ENCODE assay signal across 9 mouse cellular contexts in genomic region chr19:47259581-47259980, GRCm38 (mm10).
DNase-seq lines count a peak whose midpoint lies in the region; ATAC-seq and TF ChIP-seq lines count a peak whose summit lies in the region.
"Had no signal": no experiment of that assay in that cellular context is flagged by ENCODE, and none has a peak within 500 bp of the region (broad histone marks: within the 10 kb centered on the region; RNA-seq: fewer than 3 reads in every experiment).

No protein-coding gene starts in this region.

- TF ChIP-seq POLR2A in cerebellum, adult 2 months (IDR thresholded peaks at IDR 0.05; ENCODE audit: borderline replicate concordance, insufficient read depth, low read length) = no peak
- no peak for TF ChIP-seq POLR2A in MEL (IDR thresholded peaks at IDR 0.05; ENCODE audit: control insufficient read depth in 1 of 2, insufficient read depth in 1 of 2, low read depth in 1 of 2, low read length in 2 of 2, poor library complexity in 1 of 2)
- TF ChIP-seq POLR2A in embryonic fibroblast, embryonic 13.5 days (IDR thresholded peaks at IDR 0.05; ENCODE audit: low read depth, low read length) = no peak

- H3K4me2 ChIP-seq in kidney, embryonic 16.5 days (replicated peaks; ENCODE audit: low read depth, low read length) = no peak overlapping the region
- H3K4me2 ChIP-seq in midbrain, embryonic 14.5 days (ENCODE audit: low read length) = no peak overlapping the region
- H3K4me2 ChIP-seq: limb, embryonic 12.5 days had no signal

- TF ChIP-seq RAD21 in MEL (IDR thresholded peaks at IDR 0.05; ENCODE audit: low read depth, low read length) = peak; percentile 38

- H3K9me3 ChIP-seq in MEL (replicated peaks; ENCODE audit: insufficient read depth, low read length) = no peaks in the 10 kb centered on the region
- H3K9me3 ChIP-seq in kidney, embryonic 16.5 days (ENCODE audit: low read length) = no peaks in the 10 kb centered on the region
- no peaks in the 10 kb centered on the region for H3K9me3 ChIP-seq in midbrain, embryonic 14.5 days (ENCODE audit: control insufficient read depth, low read length)
- H3K9me3 ChIP-seq: limb, embryonic 12.5 days had no signal

- ATAC-seq in kidney, embryonic 16.5 days (ENCODE audit: low FRiP score, low TSS enrichment) = peak; percentile 36; the same call in 1 of the 2 replicates
- ATAC-seq in midbrain, embryonic 14.5 days (ENCODE audit: low FRiP score, low TSS enrichment) = no peak

- H3K36me3 ChIP-seq in MEL (ENCODE audit: control insufficient read depth in 1 of 2, insufficient read depth in 2 of 2, low read length in 2 of 2) = no peaks in the 10 kb centered on the region
- no peaks in the 10 kb centered on the region for H3K36me3 ChIP-seq in kidney, embryonic 16.5 days (ENCODE audit: insufficient read depth, low read length)
- no peaks in the 10 kb centered on the region for H3K36me3 ChIP-seq in midbrain, embryonic 14.5 days (ENCODE audit: control insufficient read depth, insufficient read depth, low read length)

- no peak overlapping the region for H3K4me3 ChIP-seq in cerebellum, adult 2 months (replicated peaks; ENCODE audit: insufficient read depth, low read depth, low read length)
- H3K4me3 ChIP-seq in MEL (ENCODE audit: control insufficient read depth in 1 of 2, insufficient read depth in 1 of 2, low read depth in 2 of 2, low read length in 2 of 2) = no peak overlapping the region
- H3K4me3 ChIP-seq in embryonic fibroblast, embryonic 13.5 days (ENCODE audit: insufficient read depth, low read length) = no peak overlapping the region
- no peak overlapping the region for H3K4me3 ChIP-seq in kidney, embryonic 16.5 days (ENCODE audit: low read length)
- no peak overlapping the region for H3K4me3 ChIP-seq in midbrain, embryonic 14.5 days (replicated peaks; ENCODE audit: low read depth, low read length)
- H3K4me3 ChIP-seq: limb, embryonic 12.5 days had no signal

- no peaks in the 10 kb centered on the region for H3K79me2 ChIP-seq in MEL (ENCODE audit: control insufficient read depth, insufficient read depth, low read length, poor library complexity)

- no peaks in the 10 kb centered on the region for H3K27me3 ChIP-seq in cerebellum, adult 2 months (ENCODE audit: control insufficient read depth, insufficient read depth, low read length)
- H3K27me3 ChIP-seq in MEL (ENCODE audit: control insufficient read depth in 1 of 2, insufficient read depth in 2 of 2, low read length in 2 of 2) = no peaks in the 10 kb centered on the region
- H3K27me3 ChIP-seq in kidney, embryonic 16.5 days (ENCODE audit: insufficient read depth, low read length) = no peaks in the 10 kb centered on the region
- H3K27me3 ChIP-seq in midbrain, embryonic 14.5 days (ENCODE audit: control insufficient read depth, insufficient read depth, low read length) = no peaks in the 10 kb centered on the region

- DNase-seq in cerebellum, adult 2 months = peak; percentile 58 to 68
- DNase-seq in cerebellum, adult 11-12 months = no peak
- peak; percentile 49 for DNase-seq in MEL (ENCODE audit: low read depth, low spot score)
- DNase-seq in midbrain, embryonic 14.5 days = peak; percentile 53
- no peak for DNase-seq in urinary bladder, postnatal 4 days (ENCODE audit: low spot score in 2 of 2)
- DNase-seq in urinary bladder, adult 18-20 months (ENCODE audit: low spot score in 2 of 2) = no peak

- no peak for TF ChIP-seq EP300 in MEL (IDR thresholded peaks at IDR 0.05; ENCODE audit: low read depth in 1 of 2, low read length in 2 of 2)

- H3K27ac ChIP-seq in cerebellum, adult 2 months (ENCODE audit: insufficient read depth, low read length) = no peak overlapping the region
- no peak overlapping the region for H3K27ac ChIP-seq in MEL (ENCODE audit: control insufficient read depth, low read depth, low read length)
- no peak overlapping the region for H3K27ac ChIP-seq in embryonic fibroblast, embryonic 13.5 days (ENCODE audit: insufficient read depth, low read length)
- H3K27ac ChIP-seq in kidney, embryonic 16.5 days (ENCODE audit: low read length) = no peak overlapping the region
- no peak overlapping the region for H3K27ac ChIP-seq in midbrain, embryonic 14.5 days (replicated peaks; ENCODE audit: low read depth, low read length)
- H3K27ac ChIP-seq: limb, embryonic 12.5 days had no signal

- H3K4me1 ChIP-seq in cerebellum, adult 2 months (ENCODE audit: control insufficient read depth, insufficient read depth, low read length) = peaks cover 7% of the 10 kb centered on the region
- no peaks in the 10 kb centered on the region for H3K4me1 ChIP-seq in MEL (ENCODE audit: control insufficient read depth in 1 of 2, insufficient read depth in 2 of 2, low read length in 2 of 2)
- H3K4me1 ChIP-seq in embryonic fibroblast, embryonic 13.5 days (ENCODE audit: control insufficient read depth, insufficient read depth, low read length) = no peaks in the 10 kb centered on the region
- peaks cover 4% of the 10 kb centered on the region; the same call in 1 of the 2 replicates for H3K4me1 ChIP-seq in kidney, embryonic 16.5 days (ENCODE audit: insufficient read depth, low read length)
- no peaks in the 10 kb centered on the region for H3K4me1 ChIP-seq in midbrain, embryonic 14.5 days (ENCODE audit: control insufficient read depth, insufficient read depth, low read length)

- peak; percentile 89 for TF ChIP-seq CTCF in cerebellum, adult 2 months (IDR thresholded peaks at IDR 0.05; ENCODE audit: borderline replicate concordance, insufficient read depth, low read depth, low read length)
- TF ChIP-seq CTCF in MEL (IDR thresholded peaks at IDR 0.05 in 2 of 3, conservative IDR thresholded peaks at IDR 0.05 in 1 of 3; ENCODE audit: control insufficient read depth in 1 of 3, insufficient read depth in 1 of 3, low read depth in 2 of 3, low read length in 3 of 3, poor library complexity in 1 of 3, severe bottlenecking in 1 of 3) = peak; percentile 60 to 77 (median 63)
- TF ChIP-seq CTCF in embryonic fibroblast, embryonic 13.5 days (IDR thresholded peaks at IDR 0.05; ENCODE audit: borderline replicate concordance, insufficient read depth, low read length) = peak; percentile 44; the same call in 1 of the 2 replicates

- no peak overlapping the region for H3K9ac ChIP-seq in MEL (ENCODE audit: control insufficient read depth, low read depth, low read length, poor library complexity, severe bottlenecking)
- H3K9ac ChIP-seq in kidney, embryonic 16.5 days (replicated peaks; ENCODE audit: low read length) = no peak overlapping the region
- no peak overlapping the region for H3K9ac ChIP-seq in midbrain, embryonic 14.5 days (replicated peaks; ENCODE audit: low read length)
- H3K9ac ChIP-seq: limb, embryonic 12.5 days had no signal

- 24% methylated on average over 5 of the region's 5 CpGs for WGBS in cerebellum, adult 2 months
- WGBS in kidney, embryonic 16.5 days = 17% methylated on average over 5 of the region's 5 CpGs
- 5% methylated on average over 5 of the region's 5 CpGs for whole genome bisulfite sequencing in midbrain, embryonic 14.5 days

TF ChIP-seq in MEL, 35 proteins besides CTCF, POLR2A, EP300 and RAD21:
- TF ChIP-seq MEF2A (IDR thresholded peaks at IDR 0.05; ENCODE audit: extremely low read depth, insufficient replicate concordance, low read depth, low read length, poor library complexity, severe bottlenecking) (no peak), ZC3H11A (IDR thresholded peaks at IDR 0.05; ENCODE audit: low read depth, low read length) (no peak), ETS1 (IDR thresholded peaks at IDR 0.05; ENCODE audit: low read depth, low read length) (no peak), SMC3 (IDR thresholded peaks at IDR 0.05; ENCODE audit: low read depth, low read length) (peak; percentile 34)

Comparison
In these comparisons a context has a peak if more than half of its experiments do, and no peak if none do; other contexts are left out.
1. DNase-seq: peak in cerebellum, adult 2 months (2 of 2), MEL (single experiment) and midbrain, embryonic 14.5 days (single experiment); none in cerebellum, adult 11-12 months (single experiment), urinary bladder, postnatal 4 days (0 of 2) and urinary bladder, adult 18-20 months (0 of 2).
2. Peak in every context shown above with its lines, with median percentiles within 50 percentile points of each other: CTCF ChIP-seq.